Mouse (Mus musculus) neural tube, embryonic 12.5 days (tissue): ENCODE data around the gene Ces1g. TPM values are rescaled to one million over a fixed set of nuclear protein-coding genes. Genes with fewer than 3 reads are reported as not detected.

ENCODE experiments used
- ATAC-seq: fragments of 200-750 bp; cut with Nextera tagmentation; 2 replicates; pipeline ENCODE4 v1.8.0; 2017; ENCODE audit warnings: low read depth, mild to moderate bottlenecking, moderate TSS enrichment, moderate library complexity; ENCODE audit not compliant: low FRiP score
- H3K27ac ChIP-seq: fragments of 300-500 bp; sonication (generic); 2 replicates; pipeline ENCODE4 v1.5.1; 2016
- H3K27me3 ChIP-seq: fragments of 300-500 bp; sonication (generic); replicated peaks from 2 replicates; pipeline ENCODE4 v1.6.1; 2016; ENCODE audit warnings: mild to moderate bottlenecking
- H3K36me3 ChIP-seq: fragments of 300-500 bp; sonication (generic); 2 replicates; pipeline ENCODE4 v1.6.1; 2016; ENCODE audit warnings: mild to moderate bottlenecking
- H3K4me1 ChIP-seq: fragments of 300-500 bp; sonication (generic); 2 replicates; pipeline ENCODE4 v1.6.1; 2016
- H3K4me2 ChIP-seq: fragments of 300-500 bp; sonication (generic); replicated peaks from 2 replicates; pipeline ENCODE4 v1.6.1; 2016; ENCODE audit warnings: mild to moderate bottlenecking
- H3K4me3 ChIP-seq: fragments of 300-500 bp; sonication (generic); 2 replicates; pipeline ENCODE4 v1.5.1; 2016
- H3K9ac ChIP-seq: fragments of 300-500 bp; sonication (generic); 2 replicates; pipeline ENCODE4 v1.6.1; 2016; ENCODE audit warnings: mild to moderate bottlenecking
- H3K9me3 ChIP-seq: fragments of 300-500 bp; sonication (generic); 2 replicates; pipeline ENCODE4 v1.6.1; 2016; ENCODE audit warnings: mild to moderate bottlenecking
- WGBS: fragments of 180-500 bp; shearing (Covaris S2); methylation state at CpG from one replicate; pipeline ENCODE4 v1.1.7; 2016; 5-methylcytosine and 5-hydroxymethylcytosine counted together
- polyA plus RNA-seq: library from polyadenylated mRNA; unstranded; fragments of >200 nt; fragmentation: Nextera tagmentation; extraction: Ambion mirVana; gene quantifications from 2 replicates; pipeline ENCODE4 v1.2.1, GENCODE M21; 2016

The Ces1g gene
- polyA plus RNA-seq, 1 experiment from 2014 or later = not detected

- 82% methylated on average over 4 of the region's 4 CpGs for WGBS
Observed at GRCm38 (mm10) chr8:93278176-93278805, 58.8 kb downstream of the Ces1g start.

GRCm38 (mm10) chr8:93274609-93275008 is 62.5 kb downstream of the Ces1g start:
- ATAC-seq = no peak
- Histone ChIP-seq H3K27me3 (no peaks in the 10 kb centered on the region), H3K4me1 (no peaks in the 10 kb centered on the region), H3K27ac (no peak overlapping the region), H3K9me3 (no peaks in the 10 kb centered on the region), H3K4me2 (no peak overlapping the region), H3K36me3 (no peaks in the 10 kb centered on the region), H3K4me3 (no peak overlapping the region), H3K9ac (no peak overlapping the region)
- WGBS = 82% methylated on average over 4 of the region's 4 CpGs

More at GRCm38 (mm10) chr8:93278176-93278805, 58.8 kb downstream of the Ces1g start:
- H3K4me3 ChIP-seq = no peak overlapping the region
- ATAC-seq = no peak
- H3K4me1 ChIP-seq = no peaks in the 10 kb centered on the region
- H3K27me3 ChIP-seq = no peaks in the 10 kb centered on the region
- no peak overlapping the region for H3K27ac ChIP-seq
- H3K36me3 ChIP-seq = no peaks in the 10 kb centered on the region
- no peaks in the 10 kb centered on the region for H3K9me3 ChIP-seq
- no peak overlapping the region for H3K9ac ChIP-seq
- no peak overlapping the region for H3K4me2 ChIP-seq

- H3K9me3 ChIP-seq = no peaks in the 10 kb centered on the region
- H3K4me2 ChIP-seq = no peak overlapping the region
- 89% methylated on average over 3 of the region's 3 CpGs for WGBS
- no peaks in the 10 kb centered on the region for H3K4me1 ChIP-seq
- no peak overlapping the region for H3K4me3 ChIP-seq
- no peak overlapping the region for H3K9ac ChIP-seq
- no peak overlapping the region for H3K27ac ChIP-seq
- no peaks in the 10 kb centered on the region for H3K27me3 ChIP-seq
- no peaks in the 10 kb centered on the region for H3K36me3 ChIP-seq
- ATAC-seq = no peak
Observed at GRCm38 (mm10) chr8:93273321-93273720, 63.8 kb downstream of the Ces1g start.

- no peaks in the 10 kb centered on the region for H3K36me3 ChIP-seq
- H3K4me3 ChIP-seq = no peak overlapping the region
- no peaks in the 10 kb centered on the region for H3K4me1 ChIP-seq
- no peak overlapping the region for H3K9ac ChIP-seq
- H3K9me3 ChIP-seq = no peaks in the 10 kb centered on the region
- H3K27me3 ChIP-seq = no peaks in the 10 kb centered on the region
- no peak overlapping the region for H3K4me2 ChIP-seq
- no peak for ATAC-seq
- H3K27ac ChIP-seq = no peak overlapping the region
- WGBS = 92% methylated on average over 4 of the region's 4 CpGs
Observed at GRCm38 (mm10) chr8:93272686-93273085, 64.4 kb downstream of the Ces1g start.

- ATAC-seq = no peak
Observed at GRCm38 (mm10) chr8:93261436-93261835, 75.7 kb downstream of the Ces1g start.

GRCm38 (mm10) chr8:93252400-93252925 is 84.6 kb downstream of the Ces1g start:
- Histone ChIP-seq H3K9me3 (no peaks in the 10 kb centered on the region), H3K4me2 (no peak overlapping the region), H3K9ac (no peak overlapping the region), H3K27ac (no peak overlapping the region), H3K4me3 (no peak overlapping the region), H3K36me3 (no peaks in the 10 kb centered on the region), H3K27me3 (no peaks in the 10 kb centered on the region), H3K4me1 (no peaks in the 10 kb centered on the region)
- no peak for ATAC-seq
- WGBS = 97% methylated on average over 1 of the region's 1 CpGs

More at GRCm38 (mm10) chr8:93261436-93261835, 75.7 kb downstream of the Ces1g start:
- H3K4me2 ChIP-seq = no peak overlapping the region
- no peaks in the 10 kb centered on the region for H3K4me1 ChIP-seq
- no peak overlapping the region for H3K9ac ChIP-seq
- no peaks in the 10 kb centered on the region for H3K9me3 ChIP-seq
- H3K4me3 ChIP-seq = no peak overlapping the region
- no peaks in the 10 kb centered on the region for H3K36me3 ChIP-seq
- no peaks in the 10 kb centered on the region for H3K27me3 ChIP-seq
- WGBS = 49% methylated on average over 2 of the region's 2 CpGs
- no peak overlapping the region for H3K27ac ChIP-seq

Other genes starting within 250 kb of the Ces1g start
- not detected in 2 replicates for gene Ces1c, start 206.0 kb downstream of the Ces1g start, polyA plus RNA-seq
- gene Ces1d, start 139.5 kb downstream of the Ces1g start, polyA plus RNA-seq = 0.13 TPM in 1 of 2 replicates, not detected in the other
- not detected in 2 replicates for gene Ces1e, start 107.7 kb downstream of the Ces1g start, polyA plus RNA-seq
- gene Ces1f, start 57.6 kb downstream of the Ces1g start, polyA plus RNA-seq = not detected in 2 replicates
- gene Ces1h, start 42.4 kb upstream of the Ces1g start, polyA plus RNA-seq = not detected in 2 replicates
- gene Ces5a, start 198.5 kb upstream of the Ces1g start, polyA plus RNA-seq = not detected in 2 replicates